Mouse (Mus musculus): ENCODE measurements at regions not wholly inside any gene's neighbourhood (a gene's known extent, or its start where the extent isn't known, plus 50 kb on each side); places are given as distances from the start of the nearest gene placed in this dataset.

DNA sequence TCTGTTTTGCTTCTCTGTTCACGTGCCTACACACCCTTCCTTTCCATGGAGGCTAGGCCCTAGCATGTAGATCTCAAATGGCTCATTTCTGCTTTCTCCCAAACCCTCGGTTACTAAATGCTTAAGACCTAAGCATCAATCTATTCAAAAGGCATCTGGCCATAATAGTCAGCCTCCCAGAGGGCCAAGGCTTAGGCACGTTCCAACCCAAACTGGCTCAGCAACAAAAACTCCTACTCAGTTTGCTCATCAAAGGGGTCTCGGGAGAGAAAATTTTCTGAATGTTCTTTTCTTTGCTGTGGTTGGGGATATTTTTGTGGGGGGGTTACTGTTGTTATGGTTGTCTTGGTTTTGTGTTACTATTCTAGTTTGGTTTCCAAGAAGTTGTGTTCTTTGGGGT lies 196.8 kb upstream of the Azi2 start:
- Histone ChIP-seq H3K4me1 (replicated peaks) (no peaks in the 10 kb centered on the region), H3K27ac (no peak overlapping the region), H3K4me3 (no peak overlapping the region), H3K27me3 (no peaks in the 10 kb centered on the region), H3K4me2 (no peak overlapping the region), H3K9me3 (no peaks in the 10 kb centered on the region), H3K9ac (no peak overlapping the region), H3K36me3 (no peaks in the 10 kb centered on the region)
- no peak for ATAC-seq (ENCODE audit: low FRiP score)
- WGBS = 67% methylated on average over 4 of the region's 4 CpGs

GRCm38 (mm10) chr9:117836696-117837380 lies 203.5 kb upstream of the Azi2 start:
- 28% methylated on average over 12 of the region's 12 CpGs for WGBS
- no peaks in the 10 kb centered on the region for H3K27me3 ChIP-seq
- peaks cover 17% of the 10 kb centered on the region for H3K4me1 ChIP-seq (replicated peaks)
- H3K4me3 ChIP-seq = no peak overlapping the region
- ATAC-seq (ENCODE audit: low FRiP score) = peak; percentile 60
- H3K27ac ChIP-seq = peak overlapping the region; percentile 68
- 0 out of 2 replicates have a peak overlapping the region, but pooled peaks have one; percentile 36 for H3K9ac ChIP-seq
- no peaks in the 10 kb centered on the region for H3K9me3 ChIP-seq
- peak overlapping the region; percentile 32 for H3K4me2 ChIP-seq
- H3K36me3 ChIP-seq = no peaks in the 10 kb centered on the region

DNA sequence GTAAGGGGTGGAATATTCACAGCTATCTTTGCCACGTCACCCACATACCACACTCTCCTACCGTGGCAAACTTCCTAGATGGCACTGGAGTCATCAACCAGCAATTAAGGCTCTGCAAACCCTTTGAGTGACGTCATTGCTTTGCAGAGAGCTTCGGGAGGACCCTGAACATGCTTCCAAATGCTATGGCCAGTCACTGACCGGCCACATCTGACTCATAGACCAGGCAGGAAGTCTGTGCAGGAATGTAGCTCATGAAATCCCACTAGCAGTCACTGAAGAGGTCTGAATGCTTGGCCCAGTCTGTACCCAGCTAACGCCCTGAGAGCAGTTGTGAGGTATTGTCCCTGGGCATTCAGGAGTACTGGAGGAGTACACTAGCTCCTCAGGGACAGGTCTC lies 203.9 kb upstream of the Rbms3 start:
- Histone ChIP-seq H3K9ac (no peak overlapping the region), H3K27me3 (no peaks in the 10 kb centered on the region), H3K36me3 (no peaks in the 10 kb centered on the region), H3K27ac (no peak overlapping the region), H3K4me2 (no peak overlapping the region), H3K4me3 (no peak overlapping the region), H3K9me3 (no peaks in the 10 kb centered on the region), H3K4me1 (replicated peaks) (peaks cover 17% of the 10 kb centered on the region)
- ATAC-seq (ENCODE audit: low FRiP score) = no peak
- 84% methylated on average over 6 of the region's 6 CpGs for WGBS

DNA sequence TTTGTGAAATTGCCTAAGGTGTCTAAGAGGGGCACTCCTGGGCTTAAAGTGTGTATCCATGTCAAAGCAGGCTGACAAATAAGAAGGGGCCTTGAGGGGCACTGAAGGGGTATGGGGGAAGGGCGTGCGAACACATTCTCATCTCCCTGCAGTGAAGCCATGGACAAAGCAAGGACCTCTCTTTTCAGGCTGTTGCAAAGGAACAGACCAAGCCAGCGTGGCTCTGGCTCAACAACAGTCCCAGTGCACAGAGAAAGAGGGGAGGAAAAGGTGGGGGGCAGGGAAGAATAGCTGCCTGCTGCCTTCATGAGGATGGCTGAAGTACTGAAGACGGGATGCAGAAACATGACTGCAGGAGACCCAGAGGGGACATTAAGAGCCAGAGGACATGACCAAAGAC lies 184.9 kb upstream of the Rbms3 start:
- no peak overlapping the region for H3K27ac ChIP-seq
- no peaks in the 10 kb centered on the region for H3K27me3 ChIP-seq
- peaks cover 22% of the 10 kb centered on the region for H3K4me1 ChIP-seq (replicated peaks)
- WGBS = 29% methylated on average over 4 of the region's 4 CpGs
- H3K4me3 ChIP-seq = no peak overlapping the region
- no peak overlapping the region for H3K4me2 ChIP-seq
- no peaks in the 10 kb centered on the region for H3K36me3 ChIP-seq
- no peak for ATAC-seq (ENCODE audit: low FRiP score)
- peak overlapping the region; percentile 51 for H3K9ac ChIP-seq
- H3K9me3 ChIP-seq = no peaks in the 10 kb centered on the region

GRCm38 (mm10) chr9:117813216-117813615 lies 183.5 kb upstream of the Rbms3 start:
- Histone ChIP-seq H3K9ac (no peak overlapping the region), H3K27me3 (no peaks in the 10 kb centered on the region), H3K4me1 (replicated peaks) (peaks cover 22% of the 10 kb centered on the region), H3K4me3 (no peak overlapping the region), H3K36me3 (no peaks in the 10 kb centered on the region), H3K4me2 (no peak overlapping the region), H3K9me3 (no peaks in the 10 kb centered on the region), H3K27ac (no peak overlapping the region)
- 81% methylated on average over 9 of the region's 9 CpGs for WGBS
- no peak for ATAC-seq (ENCODE audit: low FRiP score)

GRCm38 (mm10) chr9:117805812-117806211 lies 176.1 kb upstream of the Rbms3 start:
- H3K9ac ChIP-seq = no peak overlapping the region
- no peak overlapping the region for H3K4me3 ChIP-seq
- no peak overlapping the region for H3K4me2 ChIP-seq
- no peaks in the 10 kb centered on the region for H3K4me1 ChIP-seq (replicated peaks)
- ATAC-seq (ENCODE audit: low FRiP score) = no peak
- H3K27ac ChIP-seq = no peak overlapping the region
- 76% methylated on average over 9 of the region's 9 CpGs for WGBS
- no peaks in the 10 kb centered on the region for H3K27me3 ChIP-seq
- no peaks in the 10 kb centered on the region for H3K36me3 ChIP-seq
- no peaks in the 10 kb centered on the region for H3K9me3 ChIP-seq

DNA sequence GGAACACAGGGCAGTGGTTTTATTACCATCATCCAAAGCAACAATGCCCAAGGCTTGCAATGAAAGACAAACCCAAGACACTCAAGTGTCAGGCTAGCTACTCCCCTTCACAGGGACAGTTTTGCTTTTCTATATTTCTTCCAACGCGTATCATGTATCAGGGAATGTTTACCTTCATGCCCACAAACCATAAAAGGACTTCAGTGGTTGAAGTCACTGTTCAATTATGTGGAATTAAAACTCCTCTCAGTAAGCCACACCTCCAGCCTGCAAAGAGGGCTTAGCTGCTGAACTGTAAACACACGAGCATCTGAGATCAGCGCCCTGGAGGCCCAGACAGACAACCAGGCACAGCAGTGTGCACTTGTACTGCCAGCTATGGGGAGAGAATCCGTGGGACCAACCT lies 154.5 kb upstream of the Rbms3 start:
- Histone ChIP-seq H3K9me3 (no peaks in the 10 kb centered on the region), H3K9ac (no peak overlapping the region), H3K4me3 (no peak overlapping the region), H3K27ac (no peak overlapping the region), H3K4me1 (replicated peaks) (peaks cover 6% of the 10 kb centered on the region; the same call in 1 of the 2 replicates), H3K27me3 (no peaks in the 10 kb centered on the region), H3K36me3 (no peaks in the 10 kb centered on the region), H3K4me2 (no peak overlapping the region)
- 85% methylated on average over 5 of the region's 5 CpGs for WGBS
- no peak for ATAC-seq (ENCODE audit: low FRiP score)

DNA sequence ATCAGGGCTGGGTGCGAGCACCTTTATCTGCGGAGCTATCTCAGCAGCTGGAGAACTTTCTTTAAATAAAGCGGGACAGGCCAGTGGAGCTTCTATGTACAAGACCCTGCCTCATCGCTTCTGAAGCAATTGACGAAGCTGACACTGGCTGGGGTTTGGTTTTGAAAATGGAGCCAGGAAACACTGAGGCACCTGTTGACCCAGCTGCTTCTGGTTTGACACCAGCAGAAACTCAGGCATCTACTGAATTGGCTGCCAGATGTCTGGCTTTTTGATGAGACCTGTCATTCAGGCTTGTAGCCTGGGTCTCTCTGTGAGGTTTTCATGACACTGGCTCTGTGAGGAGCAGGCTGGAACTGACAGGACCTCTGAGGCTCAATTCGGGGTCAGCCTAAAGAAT lies 124.9 kb upstream of the Rbms3 start:
- H3K27ac ChIP-seq = no peak overlapping the region
- no peak overlapping the region for H3K4me2 ChIP-seq
- no peaks in the 10 kb centered on the region for H3K27me3 ChIP-seq
- no peaks in the 10 kb centered on the region for H3K36me3 ChIP-seq
- H3K4me1 ChIP-seq (replicated peaks) = no peaks in the 10 kb centered on the region; the same call in 1 of the 2 replicates
- no peak overlapping the region for H3K9ac ChIP-seq
- H3K4me3 ChIP-seq = no peak overlapping the region
- WGBS = 88% methylated on average over 6 of the region's 6 CpGs
- no peaks in the 10 kb centered on the region for H3K9me3 ChIP-seq
- ATAC-seq (ENCODE audit: low FRiP score) = no peak

DNA sequence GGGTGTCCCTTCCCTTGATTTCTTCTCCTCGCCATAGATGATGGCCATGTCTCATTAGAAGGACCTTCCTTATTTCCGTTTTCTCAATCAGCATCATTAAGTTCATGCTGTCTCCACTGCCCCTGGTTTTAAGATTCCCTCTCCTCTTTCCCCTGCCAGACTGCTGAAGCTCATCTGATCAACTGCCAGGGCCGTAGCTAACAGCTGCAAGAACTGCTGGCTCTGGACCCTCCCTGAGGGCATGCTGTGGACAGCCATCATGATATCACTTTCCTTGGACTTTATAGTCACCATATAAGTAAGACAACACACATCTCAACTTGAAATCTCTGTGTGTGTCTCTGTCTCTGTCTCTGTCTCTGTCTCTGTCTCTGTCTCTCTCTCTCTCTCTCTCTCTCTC lies 123.8 kb upstream of the Rbms3 start:
- ATAC-seq (ENCODE audit: low FRiP score) = no peak
- Histone ChIP-seq H3K9ac (no peak overlapping the region), H3K4me3 (no peak overlapping the region), H3K4me2 (no peak overlapping the region), H3K4me1 (replicated peaks) (no peaks in the 10 kb centered on the region), H3K9me3 (no peaks in the 10 kb centered on the region), H3K27me3 (no peaks in the 10 kb centered on the region), H3K27ac (no peak overlapping the region), H3K36me3 (no peaks in the 10 kb centered on the region)
- 85% methylated on average over 3 of the region's 3 CpGs for WGBS

GRCm38 (mm10) chr9:117744906-117745305 lies 115.2 kb upstream of the Rbms3 start:
- Histone ChIP-seq H3K36me3 (no peaks in the 10 kb centered on the region), H3K4me2 (no peak overlapping the region)

DNA sequence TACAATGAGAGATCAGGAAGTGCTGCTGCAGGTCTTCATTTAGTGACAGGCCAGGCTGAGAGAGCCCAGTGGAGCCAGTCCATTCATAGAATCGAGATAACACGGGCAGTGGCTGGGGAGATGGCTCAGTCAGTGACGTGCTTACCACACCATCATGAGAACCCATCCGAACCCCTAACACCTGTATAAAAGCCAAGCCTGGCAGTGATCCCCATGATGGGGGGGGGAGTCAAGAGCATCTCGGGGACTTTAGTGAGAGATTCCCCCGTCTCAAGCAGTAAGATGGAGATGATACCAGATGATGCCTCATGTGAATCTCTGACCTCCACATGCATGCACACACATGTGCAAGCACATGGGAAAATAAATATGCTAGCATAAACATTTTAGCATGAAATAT lies 99.7 kb upstream of the Rbms3 start:
- H3K27me3 ChIP-seq = no peaks in the 10 kb centered on the region
- no peak overlapping the region for H3K9ac ChIP-seq
- 83% methylated on average over 6 of the region's 6 CpGs for WGBS
- H3K4me3 ChIP-seq = no peak overlapping the region
- no peaks in the 10 kb centered on the region for H3K36me3 ChIP-seq
- no peak overlapping the region for H3K27ac ChIP-seq
- H3K4me2 ChIP-seq = no peak overlapping the region
- no peaks in the 10 kb centered on the region for H3K4me1 ChIP-seq (replicated peaks)
- no peaks in the 10 kb centered on the region for H3K9me3 ChIP-seq
- no peak for ATAC-seq (ENCODE audit: low FRiP score)

More at GRCm38 (mm10) chr9:117744906-117745305, 115.2 kb upstream of the Rbms3 start:
- H3K4me1 ChIP-seq (replicated peaks) = peaks cover 4% of the 10 kb centered on the region
- H3K27me3 ChIP-seq = no peaks in the 10 kb centered on the region
- no peaks in the 10 kb centered on the region for H3K9me3 ChIP-seq
- no peak for ATAC-seq (ENCODE audit: low FRiP score)
- H3K9ac ChIP-seq = no peak overlapping the region
- no peak overlapping the region for H3K4me3 ChIP-seq
- WGBS = 86% methylated on average over 8 of the region's 8 CpGs
- no peak overlapping the region for H3K27ac ChIP-seq

GRCm38 (mm10) chr9:117720161-117720598 lies 90.5 kb upstream of the Rbms3 start:
- Histone ChIP-seq H3K27ac (no peak overlapping the region), H3K4me3 (no peak overlapping the region), H3K4me2 (no peak overlapping the region), H3K27me3 (no peaks in the 10 kb centered on the region), H3K4me1 (replicated peaks) (0 out of 2 replicates have a peak, but pooled peaks cover 3% of the 10 kb centered on the region), H3K36me3 (no peaks in the 10 kb centered on the region), H3K9ac (no peak overlapping the region), H3K9me3 (no peaks in the 10 kb centered on the region)
- no peak for ATAC-seq (ENCODE audit: low FRiP score)
- 78% methylated on average over 7 of the region's 7 CpGs for WGBS

DNA sequence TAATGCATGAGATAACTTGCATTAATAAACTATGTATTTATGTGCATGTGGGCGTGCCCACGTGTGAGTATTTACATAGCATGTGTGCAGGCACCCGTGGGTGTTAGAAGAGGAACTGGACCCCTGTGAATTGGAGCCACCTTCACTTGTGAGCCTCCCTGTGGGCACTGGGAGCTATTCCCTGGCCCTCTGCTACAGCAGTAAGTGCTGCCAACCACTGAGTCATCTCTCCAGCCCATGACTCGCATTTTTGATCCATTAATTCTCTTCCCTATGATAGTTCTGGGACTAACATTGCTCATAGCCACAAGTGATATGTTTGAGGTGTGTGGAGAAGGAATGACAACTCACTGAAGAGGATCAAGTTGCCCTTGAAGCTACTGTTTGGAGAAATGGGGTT lies 87.6 kb upstream of the Rbms3 start:
- H3K4me2 ChIP-seq = no peak overlapping the region

More for the DNA sequence above, 87.6 kb upstream of the Rbms3 start:
- WGBS = 85% methylated on average over 4 of the region's 4 CpGs
- H3K4me1 ChIP-seq (replicated peaks) = 0 out of 2 replicates have a peak, but pooled peaks cover 3% of the 10 kb centered on the region
- H3K9me3 ChIP-seq = no peaks in the 10 kb centered on the region
- H3K9ac ChIP-seq = no peak overlapping the region
- no peaks in the 10 kb centered on the region for H3K27me3 ChIP-seq
- ATAC-seq (ENCODE audit: low FRiP score) = no peak
- H3K36me3 ChIP-seq = no peaks in the 10 kb centered on the region
- H3K27ac ChIP-seq = no peak overlapping the region
- H3K4me3 ChIP-seq = no peak overlapping the region

All from hindbrain, embryonic 13.5 days (tissue).